Mouse (Mus musculus) R1 (cell line): ENCODE measurements at regions not wholly inside any gene's neighbourhood (a gene's known extent, or its start where the extent isn't known, plus 50 kb on each side); places are given as distances from the start of the nearest gene placed in this dataset.

Experiments
- DNase-seq: peaks from one replicate; pipeline ENCODE4 v3.0.0-alpha.2; 2018; ENCODE audit warnings: low read depth, low spot score

DNA sequence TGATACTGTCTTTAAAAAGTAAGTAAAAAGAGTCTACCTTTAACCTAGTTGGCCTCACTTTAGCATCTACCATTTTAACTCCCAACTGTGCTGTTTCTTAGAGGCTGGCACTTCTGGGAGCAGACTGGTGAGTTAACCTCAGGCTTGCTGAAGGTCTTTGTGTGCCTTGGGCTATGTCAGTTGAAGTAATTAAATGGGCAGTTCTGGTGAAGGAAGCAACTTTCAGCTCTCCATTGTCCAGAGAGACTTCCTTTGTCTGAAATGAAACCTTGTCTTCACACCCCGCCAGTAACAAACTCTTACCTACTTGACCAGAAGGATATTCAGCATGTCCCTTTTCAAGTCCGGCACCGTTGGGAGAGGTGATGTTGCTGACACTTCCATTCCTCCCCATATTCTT is 55.5 kb downstream of the Zfp281 start:
- DNase-seq, result peak; percentile 60

DNA sequence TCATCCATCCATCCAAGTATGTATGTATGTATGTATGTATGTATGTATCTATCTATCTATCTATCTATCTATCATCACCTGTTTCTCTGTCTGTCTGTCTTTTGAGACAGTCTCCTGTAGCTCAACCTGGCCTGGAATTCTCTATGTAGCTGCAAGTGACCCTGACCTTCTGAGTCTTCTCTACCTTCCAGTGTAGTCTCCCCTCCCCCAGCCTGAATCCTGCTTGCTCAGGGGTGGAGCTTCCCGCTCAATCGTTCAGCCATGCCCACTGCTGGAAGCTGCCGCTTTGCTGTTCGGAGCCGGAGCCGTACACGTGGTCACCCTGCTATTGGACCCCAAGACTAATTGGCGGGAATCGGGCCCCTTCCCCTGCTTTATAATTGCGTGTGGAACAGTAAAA is 57.6 kb downstream of the Zfp281 start:
- peak; percentile 92 for DNase-seq

DNA sequence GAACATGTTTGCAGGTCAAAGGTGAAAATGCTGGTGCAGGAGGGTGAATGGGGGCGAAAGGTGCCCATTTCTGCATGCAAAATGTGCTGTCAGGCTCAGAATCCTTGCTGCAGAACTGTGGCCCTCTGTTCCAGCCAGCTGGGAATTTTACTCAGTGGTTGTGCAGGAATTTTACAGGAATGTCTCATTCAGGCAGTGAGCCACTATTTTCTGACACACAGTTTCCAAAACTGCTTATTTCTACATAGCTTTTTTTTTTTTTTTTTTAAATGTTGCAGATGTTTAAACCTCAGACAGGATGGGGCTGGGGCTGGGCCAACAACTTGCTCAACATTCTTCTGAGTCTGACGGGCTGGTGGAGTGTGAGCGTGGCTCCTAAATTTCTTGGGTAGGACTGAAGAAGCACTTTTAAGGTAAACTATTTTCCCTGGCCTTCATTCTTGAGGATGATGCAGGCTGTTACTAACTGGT is 58.4 kb downstream of the Zfp281 start:
- peak; percentile 50 for DNase-seq

DNA sequence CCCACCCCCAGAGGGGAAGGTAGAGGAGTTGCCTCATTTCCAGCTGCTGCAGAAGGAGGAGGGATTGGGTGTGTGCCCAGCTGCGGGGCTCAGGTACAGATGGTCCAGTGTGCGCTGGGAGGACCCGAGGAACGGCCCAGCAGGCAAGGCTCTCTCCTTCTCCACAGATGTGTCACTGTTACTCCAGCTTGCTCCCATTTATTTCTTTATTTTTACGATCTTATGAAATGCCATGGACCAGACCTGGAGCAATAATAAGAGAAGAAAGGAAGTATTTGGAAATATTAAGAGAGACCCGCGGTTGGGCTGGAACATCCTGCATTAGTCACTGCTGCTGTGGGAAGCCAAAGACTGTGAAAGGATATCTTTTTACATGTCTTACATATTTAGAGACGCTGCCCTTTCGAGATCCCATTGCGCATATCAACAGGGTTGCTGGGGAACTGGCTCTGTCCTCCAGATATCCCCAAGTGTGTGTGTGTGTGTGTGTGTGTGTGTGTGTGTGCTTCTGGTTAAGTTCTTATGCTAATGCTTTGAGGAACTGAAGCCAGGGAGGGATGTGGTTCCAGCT is 58.9 kb downstream of the Zfp281 start:
- DNase-seq, result no peak

DNA sequence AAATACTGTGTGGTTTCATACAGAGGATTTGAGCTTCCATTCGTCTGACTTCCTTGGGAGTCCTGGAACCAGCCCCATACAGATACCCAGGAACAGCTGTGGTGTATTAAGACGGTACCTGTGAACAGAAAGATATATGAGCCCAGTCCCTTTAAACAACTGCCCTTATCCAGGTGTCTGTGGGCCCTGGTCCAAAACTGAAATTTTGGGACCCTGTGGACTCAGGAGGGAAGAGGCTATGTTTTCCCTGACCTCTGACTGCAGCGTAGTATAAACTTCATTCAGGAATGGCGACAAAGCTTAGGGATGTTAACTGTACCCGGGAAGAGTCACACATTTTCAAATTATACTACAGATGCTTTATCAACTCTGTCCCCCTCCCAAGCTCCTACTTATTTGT is 59.8 kb downstream of the Zfp281 start:
- no peak for DNase-seq

DNA sequence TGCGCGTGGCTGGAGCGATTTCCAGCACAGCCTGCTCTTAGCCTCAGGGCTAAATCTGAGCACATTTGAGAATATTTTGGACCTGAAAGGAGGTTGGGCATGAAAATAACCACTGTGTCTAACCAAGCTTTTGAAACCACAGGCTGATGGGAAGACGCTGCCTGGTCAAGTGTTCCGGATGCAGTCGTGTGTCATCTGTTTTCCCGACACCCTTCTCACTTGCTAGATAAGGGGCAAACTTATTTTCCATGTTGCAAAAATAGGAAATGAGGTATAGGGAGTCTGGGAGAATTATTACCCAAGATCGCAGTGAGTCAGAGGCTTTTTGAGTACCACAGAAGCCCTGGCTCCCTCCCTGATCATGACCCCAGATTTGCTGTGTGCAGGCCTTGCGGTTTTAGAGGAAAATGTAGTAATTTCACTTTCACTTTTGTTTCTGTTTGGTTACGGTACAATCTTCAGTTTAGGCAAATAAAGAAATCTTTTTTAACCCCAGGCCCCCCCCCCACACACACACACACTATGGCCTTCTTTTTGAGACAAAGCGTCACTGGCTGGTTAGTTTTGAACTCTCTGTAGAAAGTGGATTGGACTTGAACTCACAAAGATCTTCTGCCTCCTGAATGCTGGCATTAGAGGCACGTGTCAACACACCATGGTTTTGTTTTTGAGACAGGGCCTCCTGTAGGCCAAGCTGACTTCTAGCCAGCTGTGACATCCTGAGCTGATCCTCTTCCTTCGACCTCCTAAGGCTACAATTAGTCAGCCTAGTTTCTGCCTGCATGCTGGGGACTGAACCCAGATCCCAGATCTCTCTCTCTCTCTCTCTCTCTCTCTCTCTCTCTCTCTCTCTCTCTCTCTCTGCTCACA is 60.7 kb downstream of the Zfp281 start:
- peak; percentile 52 for DNase-seq

DNA sequence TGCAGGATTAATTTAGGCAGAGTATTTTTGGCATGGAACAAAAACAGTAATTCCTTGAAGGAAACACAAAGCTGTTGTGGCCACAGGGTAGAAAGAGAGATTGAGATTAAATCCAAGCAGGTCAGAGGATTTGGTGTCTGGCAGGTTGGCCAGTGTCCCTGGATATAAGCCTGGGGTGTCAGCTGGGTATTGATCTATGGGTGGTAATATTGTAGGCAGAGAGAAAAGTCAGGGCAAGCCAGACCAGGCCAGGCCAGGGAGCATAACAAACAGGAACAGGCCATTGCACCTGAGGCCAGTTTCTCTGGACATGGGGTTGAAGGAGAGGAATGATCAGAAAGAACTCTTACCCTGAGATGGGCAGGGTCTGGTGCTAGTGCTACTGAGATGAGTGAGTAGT is 61.8 kb downstream of the Zfp281 start:
- no peak for DNase-seq

DNA sequence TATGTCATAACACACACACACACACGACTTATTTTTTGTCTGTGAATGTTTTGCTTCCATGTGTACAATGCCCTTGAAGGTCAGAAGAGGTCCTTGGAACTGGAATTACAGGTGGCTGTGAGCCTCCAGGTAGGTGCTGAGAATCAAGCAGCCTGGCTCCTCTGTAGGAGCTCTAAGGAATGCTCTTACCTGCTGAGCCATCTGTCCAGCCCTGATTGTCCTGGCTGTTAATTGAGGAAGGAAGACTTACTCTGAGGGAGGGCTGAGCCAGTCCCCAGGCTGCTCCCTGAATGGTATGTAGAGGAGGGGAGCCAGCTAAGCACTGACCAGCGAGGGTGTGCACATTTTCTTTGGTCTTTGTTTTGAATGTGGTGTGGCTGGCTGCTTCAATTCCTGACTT is 65.4 kb downstream of the Zfp281 start:
- DNase-seq, result peak; percentile 94

DNA sequence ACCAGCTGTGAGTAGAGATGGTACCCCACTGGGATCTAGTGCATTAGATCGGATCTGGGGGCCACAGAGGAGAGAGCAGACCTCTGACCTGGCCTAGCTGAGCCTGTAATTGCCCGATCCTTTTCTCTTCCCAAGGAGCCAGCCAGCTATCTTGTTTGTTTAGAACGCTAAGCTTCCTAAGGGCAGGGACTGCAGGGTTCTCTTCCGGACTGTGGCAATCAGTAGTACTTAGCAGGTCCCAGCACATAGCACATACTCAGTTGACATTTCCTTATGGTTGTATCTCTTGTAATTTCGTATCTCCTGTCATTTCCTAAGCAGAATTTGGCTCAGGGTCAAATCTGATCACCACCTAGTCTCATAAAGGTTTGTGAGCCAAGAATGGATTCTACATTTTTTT is 68.7 kb downstream of the Zfp281 start:
- peak; percentile 49 for DNase-seq

DNA sequence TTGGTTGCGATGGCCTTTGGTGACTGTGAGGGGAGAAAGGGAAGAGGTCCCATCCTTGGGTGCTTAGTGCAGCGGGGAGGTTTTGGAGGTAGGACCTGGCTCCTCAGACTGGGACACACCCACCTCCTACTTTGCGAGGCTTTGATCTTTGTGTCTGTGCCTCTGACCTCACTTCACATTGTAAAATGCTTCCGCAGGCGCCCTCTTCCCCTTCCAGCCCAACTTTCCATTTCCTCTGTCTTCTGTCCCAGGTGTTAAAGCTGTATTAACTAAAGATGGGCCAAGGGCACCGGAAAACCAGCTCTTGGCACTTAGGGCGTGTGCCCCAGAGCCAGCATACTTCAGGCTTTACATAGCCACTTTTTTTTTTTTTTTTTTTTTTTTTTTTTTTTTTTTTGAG is 70.3 kb downstream of the Zfp281 start:
- DNase-seq, result peak; percentile 99

DNA sequence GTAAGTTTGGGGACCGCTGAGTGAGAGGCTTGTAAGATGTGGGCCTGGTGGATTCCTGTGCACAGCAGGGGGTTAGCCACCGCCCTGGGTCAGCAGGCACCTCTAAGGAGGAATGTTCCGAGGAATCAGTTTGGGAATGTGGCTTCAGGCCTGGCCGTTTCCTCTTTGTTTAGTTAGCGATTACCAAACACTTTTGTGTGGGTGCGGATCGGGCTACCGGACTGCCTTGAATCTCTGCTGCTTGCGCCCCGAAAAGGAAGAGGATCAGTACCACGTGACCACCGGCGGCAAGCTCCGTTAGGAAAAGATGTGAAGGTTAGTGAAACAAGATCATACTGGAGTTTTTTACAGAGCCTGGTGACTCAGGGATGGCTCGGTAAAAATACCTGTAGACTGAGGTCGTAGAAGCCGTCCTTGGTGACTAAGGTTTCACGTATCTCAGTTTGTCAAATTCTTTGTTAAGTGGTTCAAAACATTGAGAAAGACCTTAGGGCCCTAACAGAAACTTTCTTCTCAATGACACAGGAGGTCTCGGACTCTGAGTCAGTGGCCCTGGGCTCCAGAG is 71.5 kb downstream of the Zfp281 start:
- DNase-seq, result peak; percentile 100

DNA sequence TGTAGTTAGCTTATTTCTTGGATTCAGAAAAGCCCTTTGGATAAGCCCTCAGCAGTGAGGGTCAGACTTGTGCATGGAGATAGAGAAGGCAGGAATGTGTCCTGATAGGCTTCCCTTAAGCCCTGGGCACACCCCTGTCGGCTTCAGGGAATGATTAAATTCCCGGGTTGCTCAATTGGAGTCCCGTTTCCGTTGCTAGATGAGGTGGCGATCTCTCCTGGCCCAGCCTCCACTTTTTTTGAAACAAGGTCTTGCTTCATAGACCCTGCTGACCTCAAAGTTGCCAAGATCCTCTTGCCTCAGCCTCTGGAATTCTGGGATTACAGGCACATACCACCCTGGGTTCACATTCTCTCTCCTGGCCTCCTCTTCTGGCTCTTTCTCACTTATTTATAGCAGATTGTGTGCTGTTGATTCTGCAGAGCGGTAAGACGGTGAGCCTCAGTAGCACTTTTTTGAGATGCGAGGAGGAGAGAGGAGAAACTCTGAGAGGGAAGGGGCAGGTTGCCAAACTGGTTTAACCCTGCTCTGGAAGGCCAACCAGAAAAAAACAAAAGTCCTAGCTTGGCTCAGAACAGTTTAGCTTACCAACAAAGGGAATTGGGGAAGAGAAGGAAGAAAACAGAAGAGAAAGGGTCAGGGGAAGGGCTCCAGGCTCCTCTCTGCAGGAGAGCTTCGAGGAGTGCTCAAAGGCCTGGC is 73.9 kb downstream of the Zfp281 start:
- DNase-seq, result peak; percentile 88

DNA sequence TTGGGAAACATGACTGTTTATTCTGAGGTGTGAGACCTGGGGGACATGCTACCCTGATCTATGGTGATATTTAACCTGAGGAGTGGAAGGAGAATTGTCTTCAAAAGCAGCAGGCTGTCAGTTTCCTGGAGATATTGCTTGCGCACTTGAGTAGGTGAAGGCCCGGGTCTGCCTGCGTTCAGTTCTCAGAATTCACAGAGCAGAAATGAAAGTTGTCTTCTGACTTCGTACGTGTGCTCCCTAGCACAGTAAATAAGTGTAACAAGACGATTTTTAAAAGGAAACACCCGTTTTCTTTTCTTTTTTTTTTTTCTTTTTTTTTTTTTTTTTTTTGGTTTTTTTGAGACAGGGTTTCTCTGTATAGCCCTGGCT is 74.4 kb downstream of the Zfp281 start:
- DNase-seq, result no peak

DNA sequence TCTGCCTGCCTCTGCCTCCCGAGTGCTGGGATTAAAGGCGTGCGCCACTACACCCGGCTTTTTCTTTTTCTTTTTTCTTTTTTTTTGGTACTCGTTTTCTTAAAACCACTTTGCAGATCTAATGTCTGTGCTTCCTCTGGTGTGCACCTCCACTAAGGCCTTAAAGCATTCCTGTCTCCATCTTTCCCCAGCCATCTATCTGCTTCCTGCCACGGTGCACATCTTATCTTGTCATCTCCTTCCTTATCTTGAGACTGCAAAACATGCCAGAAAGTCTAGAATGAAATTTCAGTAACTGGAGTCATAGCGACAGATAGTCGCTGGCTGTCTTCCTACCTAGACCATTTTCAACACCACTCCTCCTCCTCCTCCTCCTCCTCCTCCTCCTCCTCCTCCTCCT is 74.9 kb downstream of the Zfp281 start:
- peak; percentile 4 for DNase-seq

DNA sequence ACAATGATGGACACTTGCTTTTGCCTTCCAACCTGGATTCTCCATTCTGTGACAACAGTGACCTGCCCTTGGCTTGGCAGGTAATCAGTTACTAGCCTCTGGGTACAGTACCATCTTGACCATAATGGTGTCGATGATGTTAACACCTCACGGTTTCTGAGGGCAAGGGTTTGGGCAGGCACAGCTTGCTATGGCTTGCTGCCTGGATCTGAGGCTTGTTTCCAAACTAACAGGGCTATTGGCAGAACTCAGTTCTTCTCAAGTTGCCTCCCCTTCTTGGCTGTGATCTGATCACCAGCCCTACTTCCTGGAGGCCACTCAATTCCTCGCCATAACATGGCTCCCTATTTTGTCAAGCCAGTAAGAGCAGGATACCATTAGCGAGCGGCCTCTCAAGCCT is 79.4 kb downstream of the Zfp281 start:
- DNase-seq, result no peak

DNA sequence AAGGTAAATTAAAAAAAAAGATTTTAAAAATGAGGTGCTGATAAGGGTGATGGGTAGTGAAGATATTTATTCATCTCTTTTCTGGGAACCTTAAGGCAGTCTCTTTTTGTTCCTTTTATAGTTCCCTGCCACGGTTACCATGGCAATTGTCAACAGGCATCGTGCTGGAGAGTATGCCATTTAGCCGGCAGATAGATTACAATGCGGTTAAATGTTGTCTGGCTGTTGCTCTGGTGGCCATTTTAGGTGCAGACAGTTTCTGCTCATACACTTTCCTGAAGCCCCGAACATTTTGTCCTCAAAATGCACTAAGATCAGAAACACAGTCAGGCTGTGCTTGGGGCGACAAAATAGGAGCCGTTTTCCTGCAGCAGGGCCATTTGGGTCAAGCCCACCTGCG is 81.8 kb downstream of the Zfp281 start:
- peak; percentile 73 for DNase-seq

DNA sequence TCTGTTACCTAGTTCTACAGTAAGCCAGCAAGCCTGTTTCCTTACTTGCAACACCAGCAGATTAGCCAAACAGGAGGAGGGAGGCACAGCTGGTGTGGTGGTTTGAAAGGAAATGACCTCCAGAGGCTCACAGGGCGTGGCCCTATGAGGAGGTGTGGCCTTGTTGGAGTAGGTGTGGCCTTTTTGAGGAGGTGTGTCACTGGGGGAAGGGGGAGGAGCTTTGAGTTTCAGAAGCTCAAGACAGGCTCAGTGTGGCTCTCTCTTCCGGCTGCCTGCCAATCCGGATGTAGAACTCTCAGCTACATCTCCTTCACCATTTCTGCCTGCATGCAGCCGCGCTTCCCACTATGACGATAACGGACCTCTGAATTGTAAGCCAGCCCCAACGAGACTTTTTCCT is 82.7 kb downstream of the Zfp281 start:
- peak; percentile 98 for DNase-seq

DNA sequence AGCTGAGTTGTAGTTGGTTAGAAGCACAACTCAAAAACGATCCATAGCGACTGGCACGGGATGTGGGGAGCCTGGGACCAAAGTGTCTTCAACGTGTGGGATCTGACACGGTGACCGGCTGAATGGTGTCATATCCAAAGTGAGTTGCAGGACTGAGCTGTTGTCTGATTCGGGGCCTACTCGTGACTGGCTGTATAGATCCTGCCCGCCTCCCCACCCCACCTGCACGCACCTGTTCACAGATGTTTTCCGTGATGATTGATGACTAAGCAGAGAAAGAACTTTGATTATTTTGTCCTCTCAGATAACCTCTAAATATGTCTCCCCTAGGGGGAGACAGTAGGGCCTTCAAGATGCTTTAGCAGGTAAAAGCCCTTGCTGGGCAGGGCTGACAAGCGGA is 83.2 kb downstream of the Zfp281 start:
- no peak for DNase-seq

DNA sequence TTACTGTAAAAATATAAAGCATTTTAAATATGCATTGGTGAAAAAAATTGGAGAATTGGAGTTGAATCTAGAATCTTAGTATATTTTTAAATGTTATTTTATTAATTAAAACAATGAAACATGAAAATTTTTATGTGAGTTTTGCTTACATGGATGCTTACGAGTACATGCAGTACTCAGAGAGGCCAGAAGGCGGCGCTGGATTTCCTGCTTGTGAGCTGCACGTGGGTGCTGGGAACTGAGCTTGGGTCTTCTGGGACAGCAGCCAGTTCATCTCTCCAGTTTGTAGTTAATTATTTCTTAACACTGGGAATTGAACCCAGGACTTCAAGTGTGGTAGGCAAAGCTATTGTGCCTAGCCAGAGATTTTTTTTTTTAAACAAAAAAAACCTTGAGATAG is 85.5 kb downstream of the Zfp281 start:
- DNase-seq, result peak; percentile 79

DNA sequence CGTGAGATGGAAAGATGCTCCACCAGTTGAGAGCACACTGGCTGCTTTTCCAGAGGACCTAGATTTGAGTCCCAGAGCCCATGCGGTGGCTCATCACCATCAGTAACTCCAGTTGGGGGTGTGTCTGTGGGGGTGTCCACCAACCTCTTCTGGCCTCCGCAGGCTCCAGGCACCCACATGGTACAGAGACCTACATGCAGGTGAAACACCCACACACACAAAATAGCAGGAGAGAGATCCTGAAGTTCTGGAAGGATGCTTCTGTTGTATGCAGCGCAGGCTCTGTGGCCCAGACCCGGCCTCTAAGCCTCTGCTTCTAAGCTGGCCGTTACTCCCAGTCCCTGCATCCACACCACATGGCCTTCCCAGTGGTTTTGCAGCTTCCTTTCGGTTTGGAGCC is 86.5 kb downstream of the Zfp281 start:
- peak; percentile 52 for DNase-seq

DNA sequence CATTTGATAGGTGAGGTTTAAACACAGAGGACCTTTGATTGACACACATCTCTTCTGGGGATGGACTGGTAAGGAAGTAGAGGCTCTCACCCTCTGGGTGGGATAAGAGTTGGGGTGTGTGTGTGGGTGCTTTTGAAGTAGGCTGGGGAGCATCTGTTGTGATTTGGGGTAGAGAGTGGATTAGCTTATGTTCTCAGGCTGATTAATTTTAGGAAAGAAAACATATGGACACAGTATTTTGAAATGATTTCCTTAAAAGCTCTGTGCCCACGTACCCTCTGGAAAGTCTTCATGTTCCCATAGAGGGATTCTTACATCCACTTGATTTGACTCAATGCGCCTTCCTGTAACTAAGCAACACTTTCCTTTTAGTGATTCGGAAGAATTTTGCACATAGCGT is 89.4 kb downstream of the Zfp281 start:
- no peak for DNase-seq

DNA sequence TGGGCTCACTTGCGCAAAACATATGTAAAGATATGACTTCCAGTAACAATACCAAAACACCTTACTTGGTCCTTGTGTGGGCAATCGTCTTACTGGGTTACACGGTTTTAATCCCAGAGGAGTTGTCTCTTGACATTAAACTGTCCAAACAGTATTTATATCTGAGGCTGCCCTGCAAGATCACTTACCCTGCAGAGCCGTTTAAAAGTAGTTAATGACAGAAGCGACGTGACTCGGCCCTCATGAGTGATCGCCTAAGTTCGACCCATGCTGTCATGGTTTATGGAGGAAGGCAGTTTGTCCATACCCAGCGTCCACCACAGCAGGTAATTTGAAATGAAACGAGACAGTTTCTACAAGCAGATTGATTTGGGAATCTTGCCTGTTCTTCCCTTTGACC is 90.3 kb downstream of the Zfp281 start:
- DNase-seq, result no peak
